Mouse (Mus musculus) heart, embryonic 15.5 days (tissue): ENCODE results near the gene Ccm2l. TPM values are rescaled to one million over a fixed set of nuclear protein-coding genes. Genes with fewer than 3 reads are reported as not detected.

Experiments
- ATAC-seq: fragments of 200-750 bp; cut with Nextera tagmentation; replicated peaks from 2 replicates; pipeline ENCODE4 v1.8.0; 2017; ENCODE audit warnings: low read depth, moderate TSS enrichment; ENCODE audit not compliant: insufficient number of reproducible peaks, insufficient read depth, low FRiP score
- H3K27ac ChIP-seq: fragments of 300-500 bp; sonication (generic); 2 replicates; pipeline ENCODE4 v1.5.1; 2015; ENCODE audit warnings: mild to moderate bottlenecking, inconsistent platforms
- H3K27me3 ChIP-seq: fragments of 300-500 bp; sonication (generic); 2 replicates; pipeline ENCODE4 v1.6.1; 2015; ENCODE audit warnings: inconsistent platforms
- H3K36me3 ChIP-seq: fragments of 300-500 bp; sonication (generic); 2 replicates; pipeline ENCODE4 v1.6.1; 2015; ENCODE audit warnings: mild to moderate bottlenecking, inconsistent platforms
- H3K4me1 ChIP-seq: fragments of 300-500 bp; sonication (generic); replicated peaks from 2 replicates; pipeline ENCODE4 v1.6.1; 2015; ENCODE audit warnings: inconsistent platforms
- H3K4me2 ChIP-seq: fragments of 300-500 bp; sonication (generic); 2 replicates; pipeline ENCODE4 v1.6.1; 2015; ENCODE audit warnings: inconsistent platforms, mild to moderate bottlenecking, moderate library complexity
- H3K4me3 ChIP-seq: fragments of 300-500 bp; sonication (generic); 2 replicates; pipeline ENCODE4 v1.5.1; 2015; ENCODE audit warnings: mild to moderate bottlenecking, inconsistent platforms
- H3K9ac ChIP-seq: fragments of 300-500 bp; sonication (generic); 2 replicates; pipeline ENCODE4 v1.6.1; 2015; ENCODE audit warnings: mild to moderate bottlenecking, inconsistent platforms
- H3K9me3 ChIP-seq: fragments of 300-500 bp; sonication (generic); replicated peaks from 2 replicates; pipeline ENCODE4 v1.6.1; 2016; ENCODE audit warnings: inconsistent platforms
- WGBS: fragments of 180-500 bp; shearing (Covaris S2); methylation state at CpG from one replicate; pipeline ENCODE4 v1.1.7; 2015; ENCODE audit warnings: mixed read lengths; 5-methylcytosine and 5-hydroxymethylcytosine counted together
- polyA plus RNA-seq: library from polyadenylated mRNA; unstranded; fragments of >200 nt; fragmentation: Nextera tagmentation; extraction: Ambion mirVana; gene quantifications from 2 replicates; pipeline ENCODE4 v1.2.1, GENCODE M21; 2015

Gene Ccm2l
- polyA plus RNA-seq, 1 experiment from 2014 or later, result 5.4 TPM

DNA sequence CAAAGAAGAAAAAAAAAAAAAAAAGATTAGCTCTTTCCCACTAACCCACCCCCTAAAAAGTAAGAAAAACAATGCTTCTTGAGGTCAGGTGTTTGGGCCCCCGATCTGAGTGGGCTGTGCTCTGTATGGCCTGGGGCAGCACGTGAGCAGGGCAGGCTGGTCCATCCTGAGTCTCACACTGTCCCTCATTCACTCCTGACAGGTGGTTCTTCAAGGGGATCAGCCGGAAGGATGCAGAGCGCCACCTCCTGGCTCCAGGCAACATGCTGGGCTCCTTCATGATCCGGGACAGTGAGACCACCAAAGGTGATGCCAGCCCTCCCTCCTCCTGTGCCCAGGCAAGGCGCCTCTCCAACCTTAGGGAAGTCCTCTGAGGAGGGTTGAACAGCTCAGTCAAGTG lies 65.3 kb downstream of the Ccm2l start:
- no peaks in the 10 kb centered on the region for H3K27me3 ChIP-seq
- H3K9me3 ChIP-seq, result no peaks in the 10 kb centered on the region
- no peaks in the 10 kb centered on the region for H3K36me3 ChIP-seq
- H3K4me1 ChIP-seq, result peaks cover 12% of the 10 kb centered on the region; the same call in 1 of the 2 replicates
- no peak overlapping the region for H3K9ac ChIP-seq
- H3K27ac ChIP-seq, result no peak overlapping the region
- WGBS, result 27% methylated on average over 6 of the region's 6 CpGs
- ATAC-seq, result no peak
- no peak overlapping the region for H3K4me3 ChIP-seq
- H3K4me2 ChIP-seq, result no peak overlapping the region

Other genes starting within 250 kb of the Ccm2l start
- gene Bcl2l1, start 234.2 kb upstream of the Ccm2l start, polyA plus RNA-seq, result 69.5 and 80.7 TPM in 2 replicates
- gene Tpx2, start 218.0 kb upstream of the Ccm2l start, polyA plus RNA-seq, result 47.3 and 49.9 TPM in 2 replicates
- gene Mylk2, start 154.6 kb upstream of the Ccm2l start, polyA plus RNA-seq, result 0.11 and 0.15 TPM in 2 replicates
- gene Foxs1, start 132.7 kb upstream of the Ccm2l start, polyA plus RNA-seq, result 6.6 and 8.3 TPM in 2 replicates
- 0.09 and 0.28 TPM in 2 replicates for gene Dusp15, start 114.3 kb upstream of the Ccm2l start, polyA plus RNA-seq
- 0.26 and 0.63 TPM in 2 replicates for gene Ttll9, start 103.5 kb upstream of the Ccm2l start, polyA plus RNA-seq
- gene Pdrg1, start 50.5 kb upstream of the Ccm2l start, polyA plus RNA-seq, result 110 and 126 TPM in 2 replicates
- not detected in 2 replicates for gene Xkr7, start 34.1 kb upstream of the Ccm2l start, polyA plus RNA-seq
- 1.9 and 3.9 TPM in 2 replicates for gene Hck, start 42.5 kb downstream of the Ccm2l start, polyA plus RNA-seq
- 54.6 and 62.4 TPM in 2 replicates for gene Tm9sf4, start 95.3 kb downstream of the Ccm2l start, polyA plus RNA-seq
- gene Tspyl3, start 159.5 kb downstream of the Ccm2l start, polyA plus RNA-seq, result 4.3 and 8.0 TPM in 2 replicates
- gene Plagl2, start 175.5 kb downstream of the Ccm2l start, polyA plus RNA-seq, result 7.6 and 11.6 TPM in 2 replicates
- 3.9 and 4.9 TPM in 2 replicates for gene Pofut1, start 175.6 kb downstream of the Ccm2l start, polyA plus RNA-seq
- 3.9 and 5.8 TPM in 2 replicates for gene Kif3b, start 225.5 kb downstream of the Ccm2l start, polyA plus RNA-seq